Mouse (Mus musculus) adrenal gland, adult 8-10 months (tissue): Measurements from ENCODE around the gene Gemin8. TPM values are rescaled to one million over a fixed set of nuclear protein-coding genes. Genes with fewer than 3 reads are reported as not detected.

Source experiments
- DNase-seq: peaks from one replicate; pipeline ENCODE4 v3.0.0; 2022
- total RNA-seq, 4 experiments: library from RNA; stranded (reverse); gene quantifications; 2 replicates each; pipeline ENCODE4 v1.2.4; 2022

Gemin8 gene
- total RNA-seq, 4 experiments from 2014 or later: 8.4 to 13.3 (median 11.6) TPM

DNA sequence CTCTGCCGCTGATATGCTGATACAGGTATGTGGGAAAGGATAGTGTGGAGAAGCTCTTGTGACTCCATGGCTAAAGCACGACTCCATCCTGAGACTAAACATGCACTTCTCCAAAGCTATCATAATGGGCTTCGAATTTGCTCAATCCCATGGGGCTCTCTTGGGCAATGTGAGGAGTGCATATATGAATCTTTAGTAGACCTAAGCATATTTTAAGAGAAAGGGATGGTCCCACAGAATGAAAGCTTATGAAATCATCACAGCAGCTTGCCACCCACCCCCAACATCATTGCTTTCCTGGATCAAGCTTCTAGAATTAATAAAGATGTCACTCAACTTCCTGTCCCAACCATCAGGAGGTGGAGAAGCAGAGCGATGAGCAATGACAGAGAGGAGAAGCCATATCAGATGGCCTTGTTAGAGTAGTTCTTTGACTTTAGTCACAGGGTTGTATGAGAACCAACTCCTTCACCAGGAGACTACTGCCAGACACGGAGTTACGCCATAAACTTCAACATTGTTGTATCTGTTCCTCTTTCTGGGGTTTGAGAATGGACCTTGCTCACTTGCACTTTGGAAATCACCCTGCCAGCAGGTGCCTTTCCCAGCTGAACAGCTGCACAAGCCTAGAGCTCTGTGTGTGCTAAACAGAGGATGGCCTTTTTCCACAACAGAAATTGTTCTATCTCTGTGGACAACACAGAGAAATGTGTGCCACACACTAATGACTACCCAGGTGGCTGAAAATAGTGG is 60.4 kb downstream of the Gemin8 start:
- DNase-seq: no peak

DNA sequence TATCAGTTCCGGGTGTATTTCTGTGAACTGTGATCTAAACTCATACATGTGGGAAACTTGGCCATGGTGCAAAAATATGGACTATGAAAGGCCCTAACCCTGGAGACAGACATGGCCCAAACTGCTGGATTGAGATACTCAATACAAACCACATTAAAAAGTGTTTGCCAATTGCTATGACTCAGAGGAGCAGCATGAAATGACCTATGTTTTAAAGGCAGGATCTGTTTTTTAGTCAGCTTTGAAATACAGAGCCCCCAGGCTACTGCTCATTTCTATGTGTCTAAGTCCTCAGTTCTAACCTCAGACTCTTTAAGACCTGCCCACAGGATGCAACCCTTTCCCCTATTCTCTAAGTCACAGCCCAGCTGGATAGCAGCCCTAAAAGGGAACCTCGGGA is 65.9 kb downstream of the Gemin8 start:
- no peak for DNase-seq

DNA sequence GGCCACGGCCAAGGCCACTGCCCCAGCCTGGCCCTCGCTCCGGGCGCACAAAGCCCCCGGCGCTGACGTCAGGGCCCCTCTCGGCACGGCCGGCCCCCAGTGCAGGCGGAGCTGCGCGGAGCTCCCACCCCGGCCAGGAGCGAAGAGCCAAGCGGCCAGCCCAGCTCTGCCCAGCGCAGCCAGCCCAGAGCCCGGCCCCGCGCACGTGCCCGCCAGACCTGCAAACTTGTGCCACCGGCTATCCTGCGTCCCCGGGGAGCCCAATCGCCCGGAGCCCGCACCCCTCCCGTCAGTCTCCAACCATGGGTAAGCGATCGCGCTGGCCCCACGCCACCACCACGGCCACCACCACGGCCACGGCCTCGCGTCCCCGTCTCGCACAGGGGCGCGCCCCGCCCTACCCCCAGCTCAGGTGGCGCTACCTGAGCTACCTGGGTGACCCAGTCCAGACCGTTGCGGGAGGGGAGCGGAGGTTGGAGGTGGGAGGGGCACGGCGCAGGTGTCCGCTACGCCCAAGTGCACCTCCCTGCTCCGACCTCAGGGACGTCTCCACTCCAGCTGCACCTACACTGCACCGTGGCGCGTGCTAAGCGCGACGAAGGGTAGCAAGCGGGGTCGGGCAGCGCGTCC is 68.7 kb downstream of the Gemin8 start, which contains the start of gene Gpm6b:
Gpm6b (plus strand) TSS at position 81 of the 630 bp plus-strand sequence.
- DNase-seq: peak; percentile 1

DNA sequence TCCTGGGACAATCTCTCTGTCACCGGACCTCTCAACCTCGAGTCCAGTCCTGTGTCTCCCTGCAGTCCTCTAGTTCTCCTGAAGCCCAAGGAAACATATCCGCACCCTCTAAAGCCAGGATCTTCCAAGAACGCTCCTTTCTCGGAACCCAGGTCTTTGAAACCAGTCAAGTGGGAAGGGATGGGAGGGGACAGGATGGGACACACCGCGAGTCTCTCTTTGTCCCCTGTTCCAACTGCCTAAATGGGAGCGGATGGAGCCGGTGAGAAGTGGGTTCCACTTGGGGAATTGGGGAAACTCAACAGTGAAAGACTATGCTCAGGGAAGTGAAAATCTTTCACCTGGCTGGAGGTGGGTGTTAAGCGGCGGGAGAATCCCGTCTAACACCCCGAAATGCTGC is 69.3 kb downstream of the Gemin8 start:
- no peak for DNase-seq

Other genes with a start within 250 kb of the Gemin8 start
- 1 to 10 TPM; 3.6 to 7.1 (median 4.7) TPM for gene Gpm6b, start 68.5 kb downstream of the Gemin8 start, total RNA-seq